Mouse (Mus musculus): ENCODE measurements around the gene Fgfr2. TPM values are rescaled to one million over a fixed set of nuclear protein-coding genes. Genes with fewer than 3 reads are reported as not detected.

The Fgfr2 gene
- polyA plus RNA-seq, 1 experiment = 14.7 TPM

GRCm38 (mm10) chr7:130215348-130216252 lies 2907.6 kb downstream of the Fgfr2 start:
- Histone ChIP-seq H3K4me3 (ENCODE audit: low read depth, low read length) (no peak overlapping the region), H3K36me3 (ENCODE audit: control insufficient read depth, insufficient read depth, low read length) (no peaks in the 10 kb centered on the region), H3K27ac (ENCODE audit: insufficient read depth, low read depth, low read length) (no peak overlapping the region), H3K4me1 (ENCODE audit: control insufficient read depth, insufficient read depth, insufficient read length, low read length) (peaks cover 4% of the 10 kb centered on the region; the same call in 1 of the 2 replicates), H3K27me3 (ENCODE audit: control insufficient read depth, insufficient read depth, low read length) (no peaks in the 10 kb centered on the region)
- TF ChIP-seq CTCF (IDR thresholded peaks at IDR 0.05; ENCODE audit: extremely low read depth, insufficient read length, insufficient replicate concordance, low read depth, low read length) (no peak), POLR2A (IDR thresholded peaks at IDR 0.05; ENCODE audit: low read depth, low read length) (no peak)
- WGBS = 77% methylated on average over 21 of the region's 21 CpGs

GRCm38 (mm10) chr7:130213156-130213555 lies 2910.0 kb downstream of the Fgfr2 start:
- no peak overlapping the region for H3K4me3 ChIP-seq (ENCODE audit: low read depth, low read length)
- no peaks in the 10 kb centered on the region for H3K27me3 ChIP-seq (ENCODE audit: control insufficient read depth, insufficient read depth, low read length)
- H3K4me1 ChIP-seq (ENCODE audit: control insufficient read depth, insufficient read depth, insufficient read length, low read length) = no peaks in the 10 kb centered on the region
- no peaks in the 10 kb centered on the region for H3K36me3 ChIP-seq (ENCODE audit: control insufficient read depth, insufficient read depth, low read length)
- no peak overlapping the region for H3K27ac ChIP-seq (ENCODE audit: insufficient read depth, low read depth, low read length)
- 95% methylated on average over 5 of the region's 5 CpGs for WGBS
- TF ChIP-seq POLR2A (IDR thresholded peaks at IDR 0.05; ENCODE audit: low read depth, low read length) = no peak
- no peak for TF ChIP-seq CTCF (IDR thresholded peaks at IDR 0.05; ENCODE audit: extremely low read depth, insufficient read length, insufficient replicate concordance, low read depth, low read length)

- 82% methylated on average over 5 of the region's 5 CpGs for WGBS
- H3K4me3 ChIP-seq (ENCODE audit: low read depth, low read length) = no peak overlapping the region
- no peak for TF ChIP-seq POLR2A (IDR thresholded peaks at IDR 0.05; ENCODE audit: low read depth, low read length)
- TF ChIP-seq CTCF (IDR thresholded peaks at IDR 0.05; ENCODE audit: extremely low read depth, insufficient read length, insufficient replicate concordance, low read depth, low read length) = no peak
- no peaks in the 10 kb centered on the region for H3K36me3 ChIP-seq (ENCODE audit: control insufficient read depth, insufficient read depth, low read length)
- no peaks in the 10 kb centered on the region for H3K4me1 ChIP-seq (ENCODE audit: control insufficient read depth, insufficient read depth, insufficient read length, low read length)
- H3K27me3 ChIP-seq (ENCODE audit: control insufficient read depth, insufficient read depth, low read length) = no peaks in the 10 kb centered on the region
- no peak overlapping the region for H3K27ac ChIP-seq (ENCODE audit: insufficient read depth, low read depth, low read length)
These were observed 2911.7 kb downstream of the Fgfr2 start for GRCm38 (mm10) chr7:130211411-130211810.

GRCm38 (mm10) chr7:130208601-130209000 lies 2914.5 kb downstream of the Fgfr2 start:
- H3K4me1 ChIP-seq (ENCODE audit: control insufficient read depth, insufficient read depth, insufficient read length, low read length) = no peaks in the 10 kb centered on the region
- no peaks in the 10 kb centered on the region for H3K36me3 ChIP-seq (ENCODE audit: control insufficient read depth, insufficient read depth, low read length)
- no peak overlapping the region for H3K27ac ChIP-seq (ENCODE audit: insufficient read depth, low read depth, low read length)
- no peaks in the 10 kb centered on the region for H3K27me3 ChIP-seq (ENCODE audit: control insufficient read depth, insufficient read depth, low read length)
- no peak overlapping the region for H3K4me3 ChIP-seq (ENCODE audit: low read depth, low read length)
- TF ChIP-seq CTCF (IDR thresholded peaks at IDR 0.05; ENCODE audit: extremely low read depth, insufficient read length, insufficient replicate concordance, low read depth, low read length) (no peak), POLR2A (IDR thresholded peaks at IDR 0.05; ENCODE audit: low read depth, low read length) (no peak)
- 88% methylated on average over 4 of the region's 4 CpGs for WGBS

- no peaks in the 10 kb centered on the region for H3K36me3 ChIP-seq (ENCODE audit: control insufficient read depth, insufficient read depth, low read length)
- TF ChIP-seq CTCF (IDR thresholded peaks at IDR 0.05; ENCODE audit: extremely low read depth, insufficient read length, insufficient replicate concordance, low read depth, low read length) = no peak
- no peak for TF ChIP-seq POLR2A (IDR thresholded peaks at IDR 0.05; ENCODE audit: low read depth, low read length)
- no peaks in the 10 kb centered on the region for H3K4me1 ChIP-seq (ENCODE audit: control insufficient read depth, insufficient read depth, insufficient read length, low read length)
- WGBS = 71% methylated on average over 6 of the region's 6 CpGs
- H3K27me3 ChIP-seq (ENCODE audit: control insufficient read depth, insufficient read depth, low read length) = no peaks in the 10 kb centered on the region
- H3K4me3 ChIP-seq (ENCODE audit: low read depth, low read length) = no peak overlapping the region
- no peak overlapping the region for H3K27ac ChIP-seq (ENCODE audit: insufficient read depth, low read depth, low read length)
These were observed 2917.0 kb downstream of the Fgfr2 start for GRCm38 (mm10) chr7:130206181-130206582.

GRCm38 (mm10) chr7:130205140-130205539 lies 2918.0 kb downstream of the Fgfr2 start:
- TF ChIP-seq CTCF (IDR thresholded peaks at IDR 0.05; ENCODE audit: extremely low read depth, insufficient read length, insufficient replicate concordance, low read depth, low read length) (no peak), POLR2A (IDR thresholded peaks at IDR 0.05; ENCODE audit: low read depth, low read length) (no peak)
- 89% methylated on average over 7 of the region's 7 CpGs for WGBS
- no peaks in the 10 kb centered on the region for H3K27me3 ChIP-seq (ENCODE audit: control insufficient read depth, insufficient read depth, low read length)

GRCm38 (mm10) chr7:130201020-130201419 lies 2922.1 kb downstream of the Fgfr2 start:
- 84% methylated on average over 8 of the region's 8 CpGs for WGBS
- Histone ChIP-seq H3K4me3 (ENCODE audit: low read depth, low read length) (no peak overlapping the region), H3K36me3 (ENCODE audit: control insufficient read depth, insufficient read depth, low read length) (no peaks in the 10 kb centered on the region), H3K27ac (ENCODE audit: insufficient read depth, low read depth, low read length) (no peak overlapping the region), H3K4me1 (ENCODE audit: control insufficient read depth, insufficient read depth, insufficient read length, low read length) (no peaks in the 10 kb centered on the region), H3K27me3 (ENCODE audit: control insufficient read depth, insufficient read depth, low read length) (no peaks in the 10 kb centered on the region)
- no peak for TF ChIP-seq POLR2A (IDR thresholded peaks at IDR 0.05; ENCODE audit: low read depth, low read length)
- TF ChIP-seq CTCF (IDR thresholded peaks at IDR 0.05; ENCODE audit: extremely low read depth, insufficient read length, insufficient replicate concordance, low read depth, low read length) = no peak

More at GRCm38 (mm10) chr7:130205140-130205539, 2918.0 kb downstream of the Fgfr2 start:
- H3K36me3 ChIP-seq (ENCODE audit: control insufficient read depth, insufficient read depth, low read length) = no peaks in the 10 kb centered on the region
- H3K4me1 ChIP-seq (ENCODE audit: control insufficient read depth, insufficient read depth, insufficient read length, low read length) = no peaks in the 10 kb centered on the region
- H3K27ac ChIP-seq (ENCODE audit: insufficient read depth, low read depth, low read length) = no peak overlapping the region
- H3K4me3 ChIP-seq (ENCODE audit: low read depth, low read length) = no peak overlapping the region

Measured in small intestine, adult 2 months (tissue).